Mouse (Mus musculus) embryonic facial prominence, embryonic 12.5 days (tissue): ENCODE results near the gene Pgpep1. TPM values are rescaled to one million over a fixed set of nuclear protein-coding genes. Genes with fewer than 3 reads are reported as not detected.
A peak's percentile ranks its signal among the peaks of the same experiment; 100 is the strongest.

Experiments
- ATAC-seq: fragments of 200-750 bp; cut with Nextera tagmentation; 2 replicates; pipeline ENCODE4 v1.8.0; 2017; ENCODE audit not compliant: insufficient number of reproducible peaks, insufficient read depth, low FRiP score, low TSS enrichment
- H3K27ac ChIP-seq: fragments of 300-500 bp; sonication (generic); 2 replicates; pipeline ENCODE4 v1.5.1; 2016; ENCODE audit warnings: mild to moderate bottlenecking
- H3K27me3 ChIP-seq: fragments of 300-500 bp; sonication (generic); 2 replicates; pipeline ENCODE4 v1.6.1; 2016; ENCODE audit warnings: mild to moderate bottlenecking, moderate library complexity
- H3K36me3 ChIP-seq: fragments of 300-500 bp; sonication (generic); 2 replicates; pipeline ENCODE4 v1.6.1; 2016; ENCODE audit warnings: mild to moderate bottlenecking
- H3K4me1 ChIP-seq: fragments of 300-500 bp; sonication (generic); 2 replicates; pipeline ENCODE4 v1.6.1; 2016
- H3K4me2 ChIP-seq: fragments of 300-500 bp; sonication (generic); replicated peaks from 2 replicates; pipeline ENCODE4 v1.6.1; 2016; ENCODE audit warnings: mild to moderate bottlenecking, moderate library complexity
- H3K4me3 ChIP-seq: fragments of 300-500 bp; sonication (generic); 2 replicates; pipeline ENCODE4 v1.5.1; 2016; ENCODE audit warnings: mild to moderate bottlenecking
- H3K9ac ChIP-seq: fragments of 300-500 bp; sonication (generic); 2 replicates; pipeline ENCODE4 v1.6.1; 2016; ENCODE audit warnings: mild to moderate bottlenecking, moderate library complexity
- H3K9me3 ChIP-seq: fragments of 300-500 bp; sonication (generic); 2 replicates; pipeline ENCODE4 v1.6.1; 2016; ENCODE audit warnings: mild to moderate bottlenecking, moderate library complexity
- WGBS: fragments of 180-500 bp; shearing (Covaris S2); methylation state at CpG from one replicate; pipeline ENCODE4 v1.1.7; 2016; 5-methylcytosine and 5-hydroxymethylcytosine counted together
- polyA plus RNA-seq: library from polyadenylated mRNA; unstranded; fragments of >200 nt; fragmentation: Nextera tagmentation; extraction: Ambion mirVana; gene quantifications from 2 replicates; pipeline ENCODE4 v1.2.1, GENCODE M21; 2016

The Pgpep1 gene
- polyA plus RNA-seq, 1 experiment from 2014 or later = 59.5 TPM

DNA sequence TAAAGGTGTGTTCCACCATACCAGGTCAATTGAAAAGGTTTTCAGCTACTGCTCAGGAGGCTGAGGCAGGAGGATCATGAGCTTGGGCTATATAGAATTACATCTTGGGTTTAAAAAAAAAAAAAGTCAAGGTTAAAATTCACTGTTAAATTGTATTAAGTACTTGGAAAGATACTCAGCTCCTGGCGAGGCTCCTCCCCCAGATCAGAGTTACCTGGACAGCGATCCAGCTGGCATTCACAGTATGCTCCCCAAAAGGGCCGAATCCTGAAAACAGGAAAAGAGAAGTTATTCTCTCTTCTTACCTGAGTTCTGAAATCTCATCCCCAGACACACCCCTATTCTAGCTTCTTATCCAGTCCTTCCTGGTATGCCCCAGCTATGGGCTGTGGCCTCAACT, 3.0 kb downstream of the Pgpep1 start:
- 0 out of 2 replicates have a peak overlapping the region, but pooled peaks have one; percentile 6 for H3K27ac ChIP-seq
- no peak for ATAC-seq
- no peak overlapping the region for H3K9ac ChIP-seq
- H3K4me3 ChIP-seq = no peak overlapping the region
- no peaks in the 10 kb centered on the region for H3K9me3 ChIP-seq
- no peaks in the 10 kb centered on the region for H3K27me3 ChIP-seq
- WGBS = 87% methylated on average over 3 of the region's 3 CpGs
- H3K36me3 ChIP-seq = peaks cover 37% of the 10 kb centered on the region
- no peak overlapping the region for H3K4me2 ChIP-seq
- H3K4me1 ChIP-seq = peaks cover 19% of the 10 kb centered on the region

GRCm38 (mm10) chr8:70656193-70656790, 3.9 kb downstream of the Pgpep1 start:
- Histone ChIP-seq H3K27me3 (no peaks in the 10 kb centered on the region), H3K36me3 (peaks cover 46% of the 10 kb centered on the region), H3K4me2 (no peak overlapping the region; the same call in 1 of the 2 replicates), H3K9ac (peak overlapping the region; percentile 27; the same call in 1 of the 2 replicates), H3K27ac (peak overlapping the region; percentile 30; the same call in 1 of the 2 replicates), H3K4me3 (no peak overlapping the region), H3K9me3 (no peaks in the 10 kb centered on the region), H3K4me1 (peaks cover 19% of the 10 kb centered on the region)
- WGBS = 65% methylated on average over 13 of the region's 13 CpGs
- ATAC-seq = no peak

GRCm38 (mm10) chr8:70655469-70655868, 4.7 kb downstream of the Pgpep1 start:
- 13% methylated on average over 2 of the region's 2 CpGs for WGBS
- peaks cover 18% of the 10 kb centered on the region for H3K4me1 ChIP-seq

GRCm38 (mm10) chr8:70654121-70654520, 6.1 kb downstream of the Pgpep1 start:
- 83% methylated on average over 1 of the region's 1 CpGs for WGBS
- H3K36me3 ChIP-seq = peaks cover 60% of the 10 kb centered on the region

More at GRCm38 (mm10) chr8:70655469-70655868, 4.7 kb downstream of the Pgpep1 start:
- Histone ChIP-seq H3K9ac (no peak overlapping the region), H3K27me3 (no peaks in the 10 kb centered on the region), H3K27ac (peak overlapping the region; percentile 30; the same call in 1 of the 2 replicates), H3K36me3 (peaks cover 53% of the 10 kb centered on the region), H3K4me2 (no peak overlapping the region), H3K4me3 (no peak overlapping the region), H3K9me3 (no peaks in the 10 kb centered on the region)
- no peak for ATAC-seq

GRCm38 (mm10) chr8:70653226-70653625, 7.0 kb downstream of the Pgpep1 start:
- Histone ChIP-seq H3K36me3 (peaks cover 60% of the 10 kb centered on the region), H3K9ac (no peak overlapping the region), H3K4me1 (peaks cover 10% of the 10 kb centered on the region), H3K27ac (no peak overlapping the region), H3K4me2 (no peak overlapping the region), H3K9me3 (no peaks in the 10 kb centered on the region), H3K27me3 (no peaks in the 10 kb centered on the region), H3K4me3 (no peak overlapping the region)
- 47% methylated on average over 2 of the region's 2 CpGs for WGBS
- ATAC-seq = no peak

More at GRCm38 (mm10) chr8:70654121-70654520, 6.1 kb downstream of the Pgpep1 start:
- H3K27me3 ChIP-seq = no peaks in the 10 kb centered on the region
- H3K9ac ChIP-seq = no peak overlapping the region
- H3K4me3 ChIP-seq = no peak overlapping the region
- peaks cover 18% of the 10 kb centered on the region for H3K4me1 ChIP-seq
- no peaks in the 10 kb centered on the region for H3K9me3 ChIP-seq
- H3K4me2 ChIP-seq = no peak overlapping the region
- no peak overlapping the region for H3K27ac ChIP-seq
- ATAC-seq = no peak

DNA sequence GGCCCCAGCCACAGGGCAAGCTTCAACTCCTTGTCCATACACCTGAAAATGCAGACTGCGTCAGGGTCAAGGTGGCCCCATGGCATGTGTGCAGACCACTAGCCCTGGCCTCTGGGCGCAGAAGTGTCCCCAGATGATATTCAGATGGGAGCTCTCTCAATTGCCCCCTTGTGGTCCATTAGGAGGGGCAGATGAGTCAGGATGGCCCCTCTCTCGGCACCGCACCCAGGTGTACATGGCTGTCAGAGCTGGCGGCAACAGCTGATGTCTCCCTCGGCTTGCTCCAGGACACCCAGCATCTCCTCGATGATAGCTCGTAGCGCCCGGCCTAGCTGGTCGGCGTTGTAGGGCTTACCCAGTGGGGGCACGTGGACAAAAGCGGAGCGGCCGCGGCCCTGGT, 9.8 kb downstream of the Pgpep1 start:
- Histone ChIP-seq H3K9me3 (no peaks in the 10 kb centered on the region), H3K9ac (no peak overlapping the region), H3K27ac (no peak overlapping the region), H3K4me1 (peaks cover 15% of the 10 kb centered on the region), H3K27me3 (no peaks in the 10 kb centered on the region), H3K36me3 (peaks cover 43% of the 10 kb centered on the region), H3K4me3 (no peak overlapping the region), H3K4me2 (no peak overlapping the region)
- whole genome bisulfite sequencing = 95% methylated on average over 17 of the region's 17 CpGs
- ATAC-seq = no peak

- 0 out of 2 replicates have a peak overlapping the region, but pooled peaks have one; percentile 43 for H3K27ac ChIP-seq
- no peaks in the 10 kb centered on the region for H3K9me3 ChIP-seq
- WGBS = 75% methylated on average over 4 of the region's 4 CpGs
- H3K9ac ChIP-seq = no peak overlapping the region
- H3K4me1 ChIP-seq = peaks cover 15% of the 10 kb centered on the region
- peaks cover 33% of the 10 kb centered on the region for H3K36me3 ChIP-seq
- peak; percentile 36; the same call in 1 of the 2 replicates for ATAC-seq
- no peak overlapping the region for H3K4me3 ChIP-seq
- no peaks in the 10 kb centered on the region for H3K27me3 ChIP-seq
- H3K4me2 ChIP-seq = no peak overlapping the region
These were observed 10.9 kb downstream of the Pgpep1 start for GRCm38 (mm10) chr8:70649324-70649723.

DNA sequence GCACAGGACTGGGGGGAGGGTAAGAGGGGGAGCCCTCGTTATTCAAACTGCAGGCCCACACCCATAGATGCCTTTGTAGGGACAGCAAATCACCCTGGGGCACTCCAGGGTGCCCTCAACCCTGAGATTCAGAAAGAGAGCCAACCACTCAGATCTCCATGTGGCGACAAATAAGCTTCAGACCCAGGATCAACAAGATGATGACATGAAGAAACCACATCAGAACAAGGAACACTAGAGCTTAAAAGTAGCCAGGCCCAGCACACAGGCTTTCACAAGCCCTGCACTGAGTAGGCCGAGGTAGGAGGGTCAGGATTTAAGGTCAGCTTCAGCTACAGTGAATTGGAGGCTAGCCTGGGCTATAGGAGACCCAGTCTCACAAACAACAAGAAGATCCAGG, 11.3 kb downstream of the Pgpep1 start:
- peaks cover 15% of the 10 kb centered on the region for H3K4me1 ChIP-seq
- H3K9ac ChIP-seq = no peak overlapping the region
- no peaks in the 10 kb centered on the region for H3K9me3 ChIP-seq
- peaks cover 33% of the 10 kb centered on the region for H3K36me3 ChIP-seq
- no peak overlapping the region for H3K4me3 ChIP-seq
- WGBS = 64% methylated on average over 3 of the region's 3 CpGs
- H3K4me2 ChIP-seq = no peak overlapping the region
- ATAC-seq = no peak
- H3K27me3 ChIP-seq = no peaks in the 10 kb centered on the region
- peak overlapping the region; percentile 43; the same call in 1 of the 2 replicates for H3K27ac ChIP-seq

DNA sequence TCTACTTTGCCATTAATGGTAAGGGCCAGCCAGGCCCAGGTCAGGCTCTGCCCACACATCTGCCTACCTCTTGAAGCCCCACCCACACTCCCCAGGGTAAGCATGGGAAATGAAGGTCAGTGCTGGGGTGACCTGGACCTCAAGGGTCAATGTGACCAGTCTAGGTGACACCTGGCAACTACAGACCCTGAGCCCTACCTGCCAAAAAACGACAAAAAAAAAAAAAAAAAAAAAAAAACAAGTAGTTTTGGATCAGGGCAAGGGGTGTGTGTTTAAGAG, 12.1 kb downstream of the Pgpep1 start:
- Histone ChIP-seq H3K27me3 (no peaks in the 10 kb centered on the region), H3K4me1 (peaks cover 15% of the 10 kb centered on the region), H3K9me3 (no peaks in the 10 kb centered on the region), H3K36me3 (peaks cover 28% of the 10 kb centered on the region), H3K9ac (no peak overlapping the region), H3K4me3 (no peak overlapping the region), H3K27ac (peak overlapping the region; percentile 52; the same call in 1 of the 2 replicates), H3K4me2 (no peak overlapping the region)
- no peak for ATAC-seq
- WGBS = 26% methylated on average over 1 of the region's 1 CpGs

DNA sequence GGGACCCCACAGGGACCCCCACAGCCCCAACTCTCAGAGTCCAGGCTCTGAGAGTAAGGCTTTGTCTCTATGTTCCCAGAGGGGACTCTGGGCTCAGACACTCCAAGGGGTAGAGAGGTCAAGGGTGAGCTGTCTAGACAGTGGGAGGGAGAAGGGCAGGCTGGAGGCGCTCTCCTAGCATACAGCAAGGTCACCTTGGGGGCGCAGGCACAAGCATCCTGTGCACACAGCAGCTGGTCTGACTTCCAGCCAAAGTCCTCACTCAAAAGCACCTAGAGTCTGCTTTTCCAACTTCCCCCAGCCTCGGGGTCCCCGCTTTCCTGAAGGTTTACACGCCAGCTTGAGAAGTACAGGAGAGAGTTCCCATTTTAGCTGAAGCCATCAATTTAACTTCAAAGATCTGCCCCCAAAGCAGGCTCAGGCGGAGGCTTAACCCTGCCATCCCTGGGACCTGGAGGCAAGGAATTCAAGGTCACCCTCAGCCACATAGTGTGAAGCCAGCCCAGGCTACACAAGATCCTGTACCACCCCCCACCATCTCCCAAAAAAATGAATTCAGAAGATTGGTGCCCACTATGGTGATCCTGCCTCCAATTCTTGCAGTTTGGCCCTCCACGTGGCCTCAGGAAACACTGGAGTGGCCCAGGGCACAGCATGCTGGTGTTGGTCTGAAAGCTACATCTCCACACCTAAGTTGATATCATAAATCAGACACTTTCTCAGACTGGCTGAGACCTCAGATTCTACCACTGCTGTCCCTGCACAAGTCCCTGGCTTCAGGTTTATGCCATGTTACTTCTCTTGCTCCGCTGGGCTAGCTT, 12.6 kb downstream of the Pgpep1 start:
- peaks cover 27% of the 10 kb centered on the region for H3K36me3 ChIP-seq
- no peaks in the 10 kb centered on the region for H3K9me3 ChIP-seq
- no peak for ATAC-seq
- no peak overlapping the region for H3K4me2 ChIP-seq
- whole genome bisulfite sequencing = 43% methylated on average over 8 of the region's 8 CpGs
- H3K4me3 ChIP-seq = no peak overlapping the region
- no peaks in the 10 kb centered on the region for H3K27me3 ChIP-seq
- H3K9ac ChIP-seq = no peak overlapping the region
- H3K4me1 ChIP-seq = peaks cover 15% of the 10 kb centered on the region
- H3K27ac ChIP-seq = peak overlapping the region; percentile 52

DNA sequence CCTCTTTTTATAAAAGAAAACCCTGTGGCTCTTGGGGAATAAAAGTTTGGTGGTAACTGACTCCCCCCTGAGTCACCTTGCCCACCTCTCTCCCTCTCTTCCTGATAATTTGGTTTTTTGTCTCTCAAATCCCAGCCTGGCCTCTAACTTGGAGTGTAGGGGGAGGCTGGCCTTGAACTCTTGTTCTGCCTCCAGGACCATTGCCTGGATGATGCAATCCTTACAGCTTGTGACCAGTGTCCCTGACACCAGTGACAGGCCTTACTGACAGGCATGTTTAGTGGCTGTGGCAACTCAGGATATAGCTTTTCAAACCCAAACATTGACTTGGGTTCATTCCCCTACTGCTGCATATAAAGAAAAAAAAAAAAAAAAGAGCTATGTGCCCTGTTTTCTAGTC, 13.4 kb downstream of the Pgpep1 start:
- no peak overlapping the region for H3K4me2 ChIP-seq
- ATAC-seq = no peak

GRCm38 (mm10) chr8:70646369-70646768, 13.8 kb downstream of the Pgpep1 start:
- H3K4me2 ChIP-seq = no peak overlapping the region
- no peak for ATAC-seq
- peaks cover 15% of the 10 kb centered on the region for H3K4me1 ChIP-seq
- H3K27ac ChIP-seq = no peak overlapping the region
- no peak overlapping the region for H3K9ac ChIP-seq
- H3K36me3 ChIP-seq = peaks cover 15% of the 10 kb centered on the region
- H3K9me3 ChIP-seq = no peaks in the 10 kb centered on the region
- H3K27me3 ChIP-seq = no peaks in the 10 kb centered on the region
- WGBS = 78% methylated on average over 6 of the region's 6 CpGs
- no peak overlapping the region for H3K4me3 ChIP-seq

More for the DNA sequence above, 13.4 kb downstream of the Pgpep1 start:
- Histone ChIP-seq H3K27me3 (no peaks in the 10 kb centered on the region), H3K4me3 (no peak overlapping the region), H3K9ac (no peak overlapping the region), H3K9me3 (no peaks in the 10 kb centered on the region), H3K27ac (no peak overlapping the region), H3K36me3 (peaks cover 19% of the 10 kb centered on the region), H3K4me1 (peaks cover 15% of the 10 kb centered on the region)
